Mouse (Mus musculus) adrenal gland, postnatal 25 days (tissue): ENCODE measurements around the gene Vegfc. TPM values are rescaled to one million over a fixed set of nuclear protein-coding genes. Genes with fewer than 3 reads are reported as not detected.

ENCODE experiments used
- DNase-seq: peaks from one replicate; pipeline ENCODE4 v3.0.0; 2021; ENCODE audit warnings: mixed read lengths
- total RNA-seq: library from RNA; stranded (reverse); gene quantifications from 2 replicates; pipeline ENCODE4 v1.2.3, GENCODE M21; 2021

The Vegfc gene
- total RNA-seq, 1 experiment from 2014 or later: 13.6 TPM

- DNase-seq: no peak
These were observed 108.5 kb downstream of the Vegfc start for GRCm38 (mm10) chr8:54185927-54186326.

GRCm38 (mm10) chr8:54216250-54216649 is 138.8 kb downstream of the Vegfc start:
- no peak for DNase-seq

GRCm38 (mm10) chr8:54228801-54229204 is 151.4 kb downstream of the Vegfc start:
- DNase-seq: no peak

- no peak for DNase-seq
These were observed 153.2 kb downstream of the Vegfc start for GRCm38 (mm10) chr8:54230638-54231037.

GRCm38 (mm10) chr8:54233316-54233715 is 155.9 kb downstream of the Vegfc start:
- DNase-seq: no peak
